Comparison of ENCODE assay signal across 9 mouse cellular contexts in genomic region chr12:100578291-100578690, GRCm38 (mm10). TPM values are rescaled to one million over a fixed set of nuclear protein-coding genes. Genes with fewer than 3 reads are reported as not detected.
A peak's percentile ranks its signal among the peaks of the same experiment; 100 is the strongest.
DNase-seq lines count a peak whose midpoint lies in the region; ATAC-seq and TF ChIP-seq lines count a peak whose summit lies in the region.
"Had no signal": no experiment of that assay in that cellular context is flagged by ENCODE, and none has a peak within 500 bp of the region (broad histone marks: within the 10 kb centered on the region; RNA-seq: fewer than 3 reads in every experiment).

No protein-coding gene starts in this region.

- intact Hi-C loops in gastrocnemius, postnatal 36 days (cut with DNase I), result loop anchor here (2.0 to 10.0 kb wide), 3 partner anchors 144 to 347 kb away; no protein-coding TSS in a partner anchor

- no peaks in the 10 kb centered on the region for H3K36me3 ChIP-seq in kidney, adult 2 months (ENCODE audit: control insufficient read depth, insufficient read depth, low read length)
- H3K36me3 ChIP-seq in kidney, embryonic 15.5 days, result 0 out of 2 replicates have a peak, but pooled peaks cover 7% of the 10 kb centered on the region
- H3K36me3 ChIP-seq: embryonic facial prominence, embryonic 15.5 days had no signal

- no peak overlapping the region for H3K9ac ChIP-seq in kidney, embryonic 15.5 days
- H3K9ac ChIP-seq: embryonic facial prominence, embryonic 15.5 days had no signal

- 50% methylated on average over 2 of the region's 2 CpGs for WGBS in kidney, adult 2 months
- WGBS in kidney, embryonic 15.5 days, result 58% methylated on average over 2 of the region's 2 CpGs

- H3K4me3 ChIP-seq in kidney, adult 2 months (ENCODE audit: insufficient read depth, low read depth, low read length), result no peak overlapping the region
- H3K4me3 ChIP-seq in kidney, embryonic 15.5 days (replicated peaks), result no peak overlapping the region
- H3K4me3 ChIP-seq in layer of hippocampus, adult 2 months, result no peak overlapping the region
- H3K4me3 ChIP-seq: embryonic facial prominence, embryonic 15.5 days had no signal

- TF ChIP-seq CTCF in kidney, adult 2 months (conservative IDR thresholded peaks at IDR 0.05; ENCODE audit: insufficient read depth, insufficient read length, low read depth, low read length), result no peak
- TF ChIP-seq CTCF in layer of hippocampus, adult 2 months (conservative IDR thresholded peaks at IDR 0.05), result peak; percentile 85

- H3K27me3 ChIP-seq in kidney, adult 2 months (replicated peaks; ENCODE audit: control insufficient read depth, insufficient read depth, low read length), result no peaks in the 10 kb centered on the region
- H3K27me3 ChIP-seq in kidney, embryonic 15.5 days, result no peaks in the 10 kb centered on the region
- H3K27me3 ChIP-seq: embryonic facial prominence, embryonic 15.5 days had no signal

- ATAC-seq in kidney, embryonic 15.5 days (replicated peaks; ENCODE audit: low FRiP score), result no peak

- no peak for TF ChIP-seq POLR2A in kidney, adult 2 months (IDR thresholded peaks at IDR 0.05; ENCODE audit: low read depth, low read length)

- no peak overlapping the region for H3K27ac ChIP-seq in kidney, adult 2 months (ENCODE audit: insufficient read depth, low read depth, low read length)
- H3K27ac ChIP-seq in kidney, embryonic 15.5 days, result no peak overlapping the region
- no peak overlapping the region for H3K27ac ChIP-seq in layer of hippocampus, adult 2 months
- H3K27ac ChIP-seq: embryonic facial prominence, embryonic 15.5 days had no signal

- H3K4me2 ChIP-seq in kidney, embryonic 15.5 days, result no peak overlapping the region
- H3K4me2 ChIP-seq: embryonic facial prominence, embryonic 15.5 days had no signal

- H3K9me3 ChIP-seq in kidney, embryonic 15.5 days (replicated peaks), result no peaks in the 10 kb centered on the region
- H3K9me3 ChIP-seq: embryonic facial prominence, embryonic 15.5 days had no signal

- no peaks in the 10 kb centered on the region for H3K4me1 ChIP-seq in kidney, adult 2 months (ENCODE audit: control insufficient read depth, insufficient read depth, low read length)
- no peaks in the 10 kb centered on the region for H3K4me1 ChIP-seq in kidney, embryonic 15.5 days
- H3K4me1 ChIP-seq: embryonic facial prominence, embryonic 15.5 days had no signal

- peak; percentile 65 for DNase-seq in kidney, adult 2 months
- peak; percentile 37 to 48 for DNase-seq in B cell, adult 2 months
- DNase-seq in MEL-GATA-1-ER (ENCODE audit: extremely low read depth, low read depth), result peak; percentile 22
- peak; percentile 79 for DNase-seq in embryo, embryonic 10.5 days (ENCODE audit: low spot score)
- DNase-seq in layer of hippocampus, adult 2 months (ENCODE audit: low spot score in 2 of 2), result peak; percentile 56 to 71
- peak; percentile 46 for DNase-seq in retina, postnatal 7 days (ENCODE audit: low read depth, low spot score)
- no peak for DNase-seq in gastrocnemius, postnatal 36 days

RNA-seq across cellular contexts. Expression of gene Ttc7b, which starts 57.7 kb away (rescaled TPM):
- polyA plus RNA-seq in kidney, adult 2 months (2012; rRNA removed), result 42.1 and 55.5 TPM in 2 replicates
- polyA plus RNA-seq in kidney, embryonic 15.5 days (2015; fragmentation: Nextera tagmentation; extraction: Ambion mirVana), result 4.2 and 4.3 TPM in 2 replicates
- 100 to 1,000 TPM; 173 to 184 TPM for total RNA-seq in layer of hippocampus, adult 2 months (2021)
- 100 to 1,000 TPM; 138 to 139 TPM for total RNA-seq in gastrocnemius, postnatal 36 days (2021)

Comparison
In these comparisons a context has a peak if more than half of its experiments do, and no peak if none do; other contexts are left out.
1. DNase-seq: peak in kidney, adult 2 months (single experiment), B cell, adult 2 months (2 of 2), MEL-GATA-1-ER (single experiment), embryo, embryonic 10.5 days (single experiment), layer of hippocampus, adult 2 months (2 of 2) and retina, postnatal 7 days (single experiment); none in gastrocnemius, postnatal 36 days (0 of 2).